Mouse (Mus musculus): ENCODE measurements around the gene Ap2b1. TPM values are rescaled to one million over a fixed set of nuclear protein-coding genes. Genes with fewer than 3 reads are reported as not detected.
A peak's percentile ranks its signal among the peaks of the same experiment; 100 is the strongest.

The Ap2b1 gene
- polyA plus RNA-seq, 1 experiment from 2014 or later = 111 TPM

GRCm38 (mm10) chr11:83449298-83449697, 150.5 kb downstream of the Ap2b1 start:
- no peaks in the 10 kb centered on the region for H3K36me3 ChIP-seq
- no peak for ATAC-seq (ENCODE audit: low FRiP score)
- WGBS = 63% methylated on average over 4 of the region's 4 CpGs
- no peak overlapping the region for H3K4me3 ChIP-seq
- no peaks in the 10 kb centered on the region for H3K9me3 ChIP-seq
- no peak overlapping the region for H3K9ac ChIP-seq
- H3K4me2 ChIP-seq = no peak overlapping the region
- peaks cover 28% of the 10 kb centered on the region for H3K27me3 ChIP-seq
- 0 out of 2 replicates have a peak overlapping the region, but pooled peaks have one; percentile 32 for H3K27ac ChIP-seq
- peaks cover 25% of the 10 kb centered on the region for H3K4me1 ChIP-seq (replicated peaks)

GRCm38 (mm10) chr11:83450550-83450949, 151.7 kb downstream of the Ap2b1 start:
- H3K4me1 ChIP-seq (replicated peaks) = peaks cover 24% of the 10 kb centered on the region
- H3K4me2 ChIP-seq = no peak overlapping the region
- peaks cover 15% of the 10 kb centered on the region for H3K27me3 ChIP-seq
- no peaks in the 10 kb centered on the region for H3K36me3 ChIP-seq
- no peak overlapping the region for H3K9ac ChIP-seq
- 65% methylated on average over 1 of the region's 1 CpGs for WGBS
- H3K4me3 ChIP-seq = no peak overlapping the region
- H3K27ac ChIP-seq = no peak overlapping the region
- no peak for ATAC-seq (ENCODE audit: low FRiP score)
- H3K9me3 ChIP-seq = no peaks in the 10 kb centered on the region

DNA sequence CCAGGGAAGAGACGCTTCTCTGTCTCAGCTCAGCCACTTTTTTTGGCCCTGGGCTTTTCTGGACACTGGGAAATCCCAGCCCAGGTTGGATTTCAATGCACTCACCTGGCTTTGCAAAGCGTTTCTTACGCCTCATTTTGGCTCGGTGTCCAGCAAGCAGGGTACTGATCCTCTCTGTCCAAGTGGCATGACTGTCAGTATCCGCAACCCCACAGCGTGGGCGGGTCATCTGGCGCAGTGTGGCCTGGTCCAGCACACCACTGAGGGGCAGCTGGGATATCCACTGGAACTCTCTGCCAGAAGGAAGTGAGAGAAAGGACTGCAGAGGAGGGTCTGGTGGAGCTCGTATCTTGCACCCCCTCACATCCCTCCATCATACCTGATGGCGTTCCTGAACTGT, 152.5 kb downstream of the Ap2b1 start:
- no peaks in the 10 kb centered on the region for H3K36me3 ChIP-seq
- no peak overlapping the region for H3K9ac ChIP-seq
- 88% methylated on average over 10 of the region's 10 CpGs for WGBS
- no peak for ATAC-seq (ENCODE audit: low FRiP score)
- H3K4me1 ChIP-seq (replicated peaks) = peaks cover 24% of the 10 kb centered on the region
- H3K4me2 ChIP-seq = no peak overlapping the region
- H3K4me3 ChIP-seq = no peak overlapping the region
- H3K27ac ChIP-seq = no peak overlapping the region
- no peaks in the 10 kb centered on the region for H3K9me3 ChIP-seq
- H3K27me3 ChIP-seq = peaks cover 8% of the 10 kb centered on the region; the same call in 1 of the 2 replicates

DNA sequence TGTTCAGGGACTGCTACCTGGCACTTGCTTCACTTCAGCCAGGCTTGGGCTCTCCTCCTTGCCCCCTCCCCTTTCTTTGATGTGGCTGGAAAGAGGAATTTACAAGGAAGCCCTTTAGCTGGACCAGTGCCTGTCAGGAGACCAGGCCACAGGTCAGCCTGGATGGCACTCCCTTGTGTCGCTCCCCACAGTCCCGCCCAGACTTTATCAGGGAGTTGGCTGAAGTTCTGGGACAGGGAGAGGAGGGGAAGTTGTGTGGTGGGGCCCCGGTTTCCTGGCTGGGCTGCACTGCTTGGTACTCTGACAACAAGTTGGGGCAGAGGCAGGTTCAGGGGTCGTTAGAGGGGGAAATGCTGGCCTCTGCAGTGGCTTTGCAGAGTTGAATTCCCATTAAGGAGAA, 155.7 kb downstream of the Ap2b1 start:
- Histone ChIP-seq H3K27me3 (no peaks in the 10 kb centered on the region), H3K9me3 (no peaks in the 10 kb centered on the region), H3K4me1 (replicated peaks) (peaks cover 16% of the 10 kb centered on the region), H3K4me3 (no peak overlapping the region), H3K9ac (no peak overlapping the region), H3K36me3 (no peaks in the 10 kb centered on the region), H3K4me2 (no peak overlapping the region), H3K27ac (no peak overlapping the region)
- 26% methylated on average over 4 of the region's 4 CpGs for WGBS
- no peak for ATAC-seq (ENCODE audit: low FRiP score)

Other genes with a start within 250 kb of the Ap2b1 start
- 1.3 TPM in 2 replicates for gene Slfn2, start 233.9 kb upstream of the Ap2b1 start, polyA plus RNA-seq (2015; fragmentation: Nextera tagmentation; extraction: Ambion mirVana)
- gene Slfn1, start 182.2 kb upstream of the Ap2b1 start, polyA plus RNA-seq (2015; fragmentation: Nextera tagmentation; extraction: Ambion mirVana) = not detected in 2 replicates
- gene Slfn4, start 123.8 kb upstream of the Ap2b1 start, polyA plus RNA-seq (2015; fragmentation: Nextera tagmentation; extraction: Ambion mirVana) = 0.06 TPM in 1 of 2 replicates, not detected in the other
- gene Slfn3, start 107.7 kb upstream of the Ap2b1 start, polyA plus RNA-seq (2015; fragmentation: Nextera tagmentation; extraction: Ambion mirVana) = 0.12 TPM in 2 replicates
- 0.04 and 0.17 TPM in 2 replicates for gene Slfn14, start 12.3 kb upstream of the Ap2b1 start, polyA plus RNA-seq (2015; fragmentation: Nextera tagmentation; extraction: Ambion mirVana)
- 16.8 and 18.3 TPM in 2 replicates for gene Pex12, start 3.6 kb downstream of the Ap2b1 start, polyA plus RNA-seq (2015; fragmentation: Nextera tagmentation; extraction: Ambion mirVana)
- gene Rasl10b, start 110.1 kb downstream of the Ap2b1 start, polyA plus RNA-seq (2015; fragmentation: Nextera tagmentation; extraction: Ambion mirVana) = 22.2 and 22.5 TPM in 2 replicates
- 0.43 and 1.4 TPM in 2 replicates for gene Gas2l2, start 130.4 kb downstream of the Ap2b1 start, polyA plus RNA-seq (2015; fragmentation: Nextera tagmentation; extraction: Ambion mirVana)
- gene 1700020L24Rik, start 138.7 kb downstream of the Ap2b1 start, polyA plus RNA-seq (2015; fragmentation: Nextera tagmentation; extraction: Ambion mirVana) = 0.48 TPM in 1 of 2 replicates, not detected in the other
- 3.5 and 3.8 TPM in 2 replicates for gene Mmp28, start 164.0 kb downstream of the Ap2b1 start, polyA plus RNA-seq (2015; fragmentation: Nextera tagmentation; extraction: Ambion mirVana)
- gene Taf15, start 174.1 kb downstream of the Ap2b1 start, polyA plus RNA-seq (2015; fragmentation: Nextera tagmentation; extraction: Ambion mirVana) = 14.7 and 16.4 TPM in 2 replicates
- not detected in 2 replicates for gene Heatr9, start 223.2 kb downstream of the Ap2b1 start, polyA plus RNA-seq (2015; fragmentation: Nextera tagmentation; extraction: Ambion mirVana)
- gene Ccl5, start 231.5 kb downstream of the Ap2b1 start, polyA plus RNA-seq (2015; fragmentation: Nextera tagmentation; extraction: Ambion mirVana) = not detected in 2 replicates